8 mouse cellular contexts compared by ENCODE assay signal in genomic region chr11:69980196-69981140, GRCm38 (mm10). TPM values are rescaled to one million over a fixed set of nuclear protein-coding genes. Genes with fewer than 3 reads are reported as not detected.
DNase-seq lines count a peak whose midpoint lies in the region; ATAC-seq and TF ChIP-seq lines count a peak whose summit lies in the region.

No protein-coding gene starts in this region.

- H3K4me2 ChIP-seq in forebrain, embryonic 15.5 days (replicated peaks) = peak overlapping the region; percentile 71

- H3K9me3 ChIP-seq in ES-E14 (ENCODE audit: control insufficient read depth, insufficient read depth, low read depth, low read length) = no peaks in the 10 kb centered on the region
- H3K9me3 ChIP-seq in forebrain, embryonic 15.5 days = no peaks in the 10 kb centered on the region

- TF ChIP-seq POLR2A in lung, adult 2 months (IDR thresholded peaks at IDR 0.05; ENCODE audit: borderline replicate concordance, extremely low read depth, low read depth, low read length) = peak; percentile 94

- in situ Hi-C loops in ES-E14 (cut with MboI; ENCODE audit: low sequenced_read_pairs in 2 of 2, unreplicated experiment in 2 of 2) = no loop called here

- H3K36me3 ChIP-seq in ES-E14 (ENCODE audit: control insufficient read depth, insufficient read depth, low read length, poor library complexity, severe bottlenecking) = peaks cover 21% of the 10 kb centered on the region
- peaks cover 33% of the 10 kb centered on the region for H3K36me3 ChIP-seq in forebrain, embryonic 15.5 days

- intact Hi-C loops in heart, postnatal 25 days (cut with DNase I) = loop anchor here (2.0 kb wide), 1 partner anchor 16 kb away; no protein-coding TSS in a partner anchor

- H3K4me3 ChIP-seq in ES-E14 (ENCODE audit: insufficient read depth in 1 of 2, low read depth in 1 of 2, low read length in 2 of 2, poor library complexity in 1 of 2, severe bottlenecking in 1 of 2) = peak overlapping the region; percentile 91 to 96
- peak overlapping the region; percentile 74 for H3K4me3 ChIP-seq in forebrain, embryonic 15.5 days
- H3K4me3 ChIP-seq in lung, adult 2 months (replicated peaks; ENCODE audit: extremely low read depth, low read depth, low read length) = peak overlapping the region; percentile 94

- peak overlapping the region; percentile 99 for H3K9ac ChIP-seq in ES-E14 (ENCODE audit: insufficient read depth, low read depth, low read length, poor library complexity, severe bottlenecking)
- H3K9ac ChIP-seq in forebrain, embryonic 15.5 days (replicated peaks) = peak overlapping the region; percentile 98

- peaks cover 0 to 2% of the 10 kb centered on the region in 2 experiments; a peak in 1 of 4 replicates for H3K4me1 ChIP-seq in ES-E14 (ENCODE audit: control insufficient read depth in 2 of 2, insufficient read depth in 2 of 2, low read length in 2 of 2, poor library complexity in 1 of 2)
- H3K4me1 ChIP-seq in forebrain, embryonic 15.5 days = peaks cover 37% of the 10 kb centered on the region
- H3K4me1 ChIP-seq in lung, adult 2 months (ENCODE audit: control insufficient read depth, insufficient read depth, low read length) = peaks cover 8% of the 10 kb centered on the region; the same call in 1 of the 2 replicates

- TF ChIP-seq CTCF in lung, adult 2 months (IDR thresholded peaks at IDR 0.05; ENCODE audit: insufficient read depth, low read length) = no peak

- H3K27ac ChIP-seq in ES-E14 (ENCODE audit: insufficient read depth, low read depth, low read length, poor library complexity, severe bottlenecking) = peak overlapping the region; percentile 99
- H3K27ac ChIP-seq in forebrain, embryonic 15.5 days (replicated peaks) = peak overlapping the region; percentile 100

- no peaks in the 10 kb centered on the region for H3K27me3 ChIP-seq in forebrain, embryonic 15.5 days

- peak; percentile 100 for DNase-seq in ES-E14 (ENCODE audit: low read depth, low spot score)
- peak; percentile 99 for DNase-seq in cerebellum, adult 11-12 months
- peak; percentile 97 for DNase-seq in heart, postnatal 25 days (ENCODE audit: low spot score)
- DNase-seq in layer of hippocampus, adult 18-20 months (ENCODE audit: low spot score in 2 of 2) = peak; percentile 99 to 100
- peak; percentile 99 for DNase-seq in lung, adult 2 months
- peak; percentile 83 to 90 for DNase-seq in thymus, adult 18-20 months

- WGBS in forebrain, embryonic 15.5 days = under 1% methylated on average over 54 of the region's 60 CpGs
- WGBS in lung, adult 2 months = 2% methylated on average over 55 of the region's 60 CpGs

- ATAC-seq in forebrain, embryonic 15.5 days (replicated peaks) = peak; percentile 95
- ATAC-seq in neutrophil, adult 5-6 weeks (ENCODE audit: extremely low read depth, insufficient number of reproducible peaks, low FRiP score, poor library complexity, severe bottlenecking) = peak; percentile 80

TF ChIP-seq in ES-E14, 5 proteins besides CTCF, POLR2A, EP300 and RAD21:
- TF ChIP-seq HCFC1 (IDR thresholded peaks at IDR 0.05; ENCODE audit: borderline replicate concordance, insufficient read depth, low read length) (peak; percentile 71; the same call in 1 of the 2 replicates), ZC3H11A (IDR thresholded peaks at IDR 0.05; ENCODE audit: borderline replicate concordance, low read depth, low read length) (no peak), CHD2 (IDR thresholded peaks at IDR 0.05; ENCODE audit: low read depth, low read length) (peak; percentile 29; the same call in 1 of the 2 replicates), MAFK (IDR thresholded peaks at IDR 0.05; ENCODE audit: insufficient read depth, low read depth, low read length) (no peak), ZNF384 (IDR thresholded peaks at IDR 0.05; ENCODE audit: low read depth, low read length) (no peak)

RNA-seq across cellular contexts. Expression of gene Ctdnep1, which starts 0.5 kb away (rescaled TPM):
- total RNA-seq in ES-E14 (2012; rRNA removed) = 33.3 and 41.2 TPM in 2 replicates
- polyA plus RNA-seq in forebrain, embryonic 15.5 days (2015; fragmentation: Nextera tagmentation; extraction: Ambion mirVana) = 18.4 and 20.8 TPM in 2 replicates
- 100 to 1,000 TPM; 149 to 180 TPM for total RNA-seq in heart, postnatal 25 days (2021)
- total RNA-seq in layer of hippocampus, adult 18-20 months (2021) = 100 to 1,000 TPM; 110 to 111 TPM
- polyA plus RNA-seq in lung, adult 2 months (2012; rRNA removed) = 88.3 and 102 TPM in 2 replicates
- 31.4 and 42.8 TPM in 2 replicates for total RNA-seq in neutrophil, adult 5-6 weeks (2017)

RNA-seq across cellular contexts. Expression of gene Elp5, which starts 1.8 kb away (rescaled TPM):
- total RNA-seq in ES-E14 (2012; rRNA removed) = 76.1 and 87.9 TPM in 2 replicates
- polyA plus RNA-seq in forebrain, embryonic 15.5 days (2015; fragmentation: Nextera tagmentation; extraction: Ambion mirVana) = 170 and 171 TPM in 2 replicates
- 10 to 100 TPM; 48.3 to 51.5 TPM for total RNA-seq in heart, postnatal 25 days (2021)
- total RNA-seq in layer of hippocampus, adult 18-20 months (2021) = 10 to 100 TPM; 76.7 to 80.1 TPM
- polyA plus RNA-seq in lung, adult 2 months (2012; rRNA removed) = 38.5 and 53.8 TPM in 2 replicates
- total RNA-seq in neutrophil, adult 5-6 weeks (2017) = 21.6 and 23.2 TPM in 2 replicates

RNA-seq across cellular contexts. Expression of gene Gabarap, which starts 10.5 kb away (rescaled TPM):
- total RNA-seq in ES-E14 (2012; rRNA removed) = 57.7 and 70.6 TPM in 2 replicates
- polyA plus RNA-seq in forebrain, embryonic 15.5 days (2015; fragmentation: Nextera tagmentation; extraction: Ambion mirVana) = 610 and 626 TPM in 2 replicates
- 100 to 1,000 TPM; 274 to 291 TPM for total RNA-seq in heart, postnatal 25 days (2021)
- total RNA-seq in layer of hippocampus, adult 18-20 months (2021) = 100 to 1,000 TPM; 238 to 240 TPM
- polyA plus RNA-seq in lung, adult 2 months (2012; rRNA removed) = 333 and 615 TPM in 2 replicates
- 397 and 455 TPM in 2 replicates for total RNA-seq in neutrophil, adult 5-6 weeks (2017)

RNA-seq across cellular contexts. Expression of gene Phf23, which starts 15.1 kb away (rescaled TPM):
- 64.7 and 80.9 TPM in 2 replicates for total RNA-seq in ES-E14 (2012; rRNA removed)
- polyA plus RNA-seq in forebrain, embryonic 15.5 days (2015; fragmentation: Nextera tagmentation; extraction: Ambion mirVana) = 71.5 and 75.6 TPM in 2 replicates
- total RNA-seq in heart, postnatal 25 days (2021) = 10 to 100 TPM; 22.6 to 25.3 TPM
- 10 to 100 TPM; 50.3 TPM for total RNA-seq in layer of hippocampus, adult 18-20 months (2021)
- 15.0 and 22.9 TPM in 2 replicates for polyA plus RNA-seq in lung, adult 2 months (2012; rRNA removed)
- total RNA-seq in neutrophil, adult 5-6 weeks (2017) = 74.4 and 80.3 TPM in 2 replicates

RNA-seq across cellular contexts. Expression of gene Cldn7, which starts 15.9 kb away (rescaled TPM):
- 24.9 and 38.7 TPM in 2 replicates for total RNA-seq in ES-E14 (2012; rRNA removed)
- 0.28 and 0.56 TPM in 2 replicates for polyA plus RNA-seq in forebrain, embryonic 15.5 days (2015; fragmentation: Nextera tagmentation; extraction: Ambion mirVana)
- not detected for total RNA-seq in heart, postnatal 25 days (2021)
- total RNA-seq in layer of hippocampus, adult 18-20 months (2021) = not detected
- 60.5 and 63.7 TPM in 2 replicates for polyA plus RNA-seq in lung, adult 2 months (2012; rRNA removed)
- total RNA-seq in neutrophil, adult 5-6 weeks (2017) = 0.47 TPM in 1 of 2 replicates, not detected in the other

Comparison
In these comparisons a context has a peak if more than half of its experiments do, and no peak if none do; other contexts are left out.
1. Peak in every context shown above with its lines: DNase-seq, ATAC-seq, H3K4me3 ChIP-seq and H3K27ac ChIP-seq.